In the genomic region with DNA sequence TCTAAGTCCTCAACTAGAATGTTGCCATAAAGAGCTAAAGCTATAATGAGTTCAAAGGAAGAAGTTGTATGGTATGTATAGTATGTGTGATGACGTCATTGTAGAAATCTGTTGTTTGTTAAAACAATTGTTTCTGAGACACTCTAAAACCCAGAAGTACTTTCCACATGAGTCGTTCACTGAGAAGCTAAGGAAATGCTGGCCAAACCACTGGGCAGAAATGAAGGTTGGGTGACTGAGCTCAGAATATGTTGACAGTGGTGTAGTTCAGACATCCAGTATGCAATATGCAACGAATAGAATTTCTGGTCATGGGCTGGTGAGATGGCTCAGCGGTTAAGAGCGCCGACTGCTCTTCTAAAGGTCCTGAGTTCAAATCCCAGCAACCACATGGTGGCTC, we compare ENCODE assay signal across 30 mouse cellular contexts. TPM values are rescaled to one million over a fixed set of nuclear protein-coding genes. Genes with fewer than 3 reads are reported as not detected.
DNase-seq lines count a peak whose midpoint lies in the region.
"Had no signal": no experiment of that assay in that cellular context is flagged by ENCODE, and none has a peak within 500 bp of the region (broad histone marks: within the 10 kb centered on the region; RNA-seq: fewer than 3 reads in every experiment).

No protein-coding gene starts in this region.

- WGBS in heart, embryonic 10.5 days: 92% methylated on average over 6 of the region's 6 CpGs

- no peaks in the 10 kb centered on the region for H3K4me1 ChIP-seq in heart, embryonic 10.5 days
- H3K4me1 ChIP-seq: embryonic facial prominence, embryonic 12.5 days; embryonic facial prominence, embryonic 15.5 days; forebrain, embryonic 10.5 days; forebrain, embryonic 13.5 days; heart, embryonic 15.5 days; hindbrain, embryonic 10.5 days; hindbrain, embryonic 13.5 days; intestine, embryonic 15.5 days had no signal

- H3K27me3 ChIP-seq in heart, embryonic 10.5 days (ENCODE audit: insufficient read depth, poor library complexity, severe bottlenecking): no peaks in the 10 kb centered on the region
- H3K27me3 ChIP-seq: CH12.LX; embryonic facial prominence, embryonic 12.5 days; embryonic facial prominence, embryonic 15.5 days; forebrain, embryonic 13.5 days; heart, embryonic 12.5 days; heart, embryonic 15.5 days; hindbrain, embryonic 13.5 days; intestine, embryonic 15.5 days had no signal

- no peak overlapping the region for H3K27ac ChIP-seq in heart, embryonic 10.5 days
- H3K27ac ChIP-seq: embryonic facial prominence, embryonic 12.5 days; embryonic facial prominence, embryonic 15.5 days; forebrain, embryonic 10.5 days; forebrain, embryonic 13.5 days; heart, embryonic 15.5 days; hindbrain, embryonic 10.5 days; hindbrain, embryonic 13.5 days; intestine, embryonic 15.5 days had no signal

- H3K36me3 ChIP-seq in heart, embryonic 10.5 days: peaks cover 66% of the 10 kb centered on the region
- H3K36me3 ChIP-seq: hindbrain, embryonic 13.5 days had no signal

- no peak overlapping the region for H3K4me3 ChIP-seq in heart, embryonic 10.5 days
- H3K4me3 ChIP-seq: embryonic facial prominence, embryonic 12.5 days; embryonic facial prominence, embryonic 15.5 days; erythroblast, embryonic 14.5 days; forebrain, embryonic 10.5 days; forebrain, embryonic 13.5 days; heart, embryonic 12.5 days; heart, embryonic 15.5 days; hindbrain, embryonic 10.5 days; hindbrain, embryonic 13.5 days; intestine, embryonic 15.5 days had no signal

- DNase-seq in heart, adult 11 months: peak; percentile 16
- DNase-seq in heart, embryonic 10.5 days (ENCODE audit: low spot score): no peak
- DNase-seq in 3T3-L1 (ENCODE audit: low read depth, low spot score) (peak; percentile 95), NIH3T3 (ENCODE audit: low read depth) (peak; percentile 84)
- peak; percentile 60 for DNase-seq in fibroblast of lung, adult 2 months (ENCODE audit: low read depth)
- no peak for DNase-seq in cerebellum, adult 18-20 months
- no peak for DNase-seq in ovary, postnatal 14 days (ENCODE audit: low spot score)
- DNase-seq: adrenal gland, postnatal 10 days; adrenal gland, postnatal 36 days; B cell, adult 2 months; cerebellum, adult 2 months; cerebellum, adult 9-11 months; cerebellum, postnatal 25 days; gastrocnemius, postnatal 25 days; heart, postnatal 10 days; heart, postnatal 36 days; kidney, adult 11 months had no signal

- H3K9me3 ChIP-seq in heart, embryonic 10.5 days: no peaks in the 10 kb centered on the region
- H3K9me3 ChIP-seq: embryonic facial prominence, embryonic 12.5 days; embryonic facial prominence, embryonic 15.5 days; forebrain, embryonic 10.5 days; forebrain, embryonic 13.5 days; G1E; heart, embryonic 12.5 days; heart, embryonic 15.5 days; hindbrain, embryonic 10.5 days; hindbrain, embryonic 13.5 days; intestine, embryonic 15.5 days had no signal

RNA-seq across cellular contexts. Expression of a gene that starts 15.6 kb away (rescaled TPM):
- 74.7 and 97.0 TPM in 2 replicates for polyA plus RNA-seq in heart, embryonic 10.5 days (2016; fragmentation: Nextera tagmentation; extraction: Ambion mirVana)

RNA-seq across cellular contexts. Expression of a gene that starts 31.8 kb away (rescaled TPM):
- 72.8 and 76.2 TPM in 2 replicates for polyA plus RNA-seq in heart, embryonic 10.5 days (2016; fragmentation: Nextera tagmentation; extraction: Ambion mirVana)

RNA-seq across cellular contexts. Expression of a gene that starts 47.8 kb away (rescaled TPM):
- 0.05 and 0.07 TPM in 2 replicates for polyA plus RNA-seq in heart, embryonic 10.5 days (2016; fragmentation: Nextera tagmentation; extraction: Ambion mirVana)
- polyA plus RNA-seq: cerebellum, adult 2 months; erythroblast, embryonic 14.5 days; forebrain, embryonic 13.5 days; forebrain, embryonic 16.5 days; G1E; hindbrain, embryonic 13.5 days had no signal

Comparison
In these comparisons a context has a peak if more than half of its experiments do, and no peak if none do; other contexts are left out.
1. DNase-seq: peak in heart, adult 11 months (single experiment), 3T3-L1 (single experiment), NIH3T3 (single experiment) and fibroblast of lung, adult 2 months (single experiment); none in heart, embryonic 10.5 days (single experiment), cerebellum, adult 18-20 months (0 of 2) and ovary, postnatal 14 days (single experiment).